Mouse (Mus musculus) thymus, postnatal 4 days (tissue): ENCODE measurements around the gene Sec14l1.
A peak's percentile ranks its signal among the peaks of the same experiment; 100 is the strongest.

Experiments used
- DNase-seq: peaks from one replicate; pipeline ENCODE4 v3.0.0; 2021

The Sec14l1 gene

DNA sequence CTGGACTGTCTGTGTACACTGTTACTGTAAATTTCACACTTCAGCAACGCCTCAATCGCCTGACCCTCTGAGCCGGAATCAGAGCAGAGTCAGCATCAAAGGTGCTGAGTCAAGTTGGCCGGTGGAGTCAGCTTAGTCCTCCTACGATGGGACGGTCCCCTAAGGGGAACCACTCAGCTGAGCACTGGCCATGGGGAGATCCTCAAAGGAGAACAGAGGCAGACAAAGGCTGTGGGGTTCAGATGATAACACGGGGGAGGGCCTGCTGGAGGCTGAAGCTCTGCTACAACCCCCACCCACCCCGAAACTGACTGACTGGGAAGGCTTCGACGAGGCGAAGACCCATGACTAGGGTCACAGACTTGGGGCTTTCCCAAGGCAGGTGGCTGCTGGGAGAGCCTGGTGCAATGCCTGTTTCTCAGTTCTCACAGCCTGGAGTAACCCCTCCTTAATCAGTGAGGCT is 79.5 kb downstream of the Sec14l1 start:
- no peak for DNase-seq

- DNase-seq: no peak
These were observed 80.6 kb downstream of the Sec14l1 start for GRCm38 (mm10) chr11:117195616-117196015.

GRCm38 (mm10) chr11:117196681-117197080 is 81.7 kb downstream of the Sec14l1 start:
- no peak for DNase-seq

DNA sequence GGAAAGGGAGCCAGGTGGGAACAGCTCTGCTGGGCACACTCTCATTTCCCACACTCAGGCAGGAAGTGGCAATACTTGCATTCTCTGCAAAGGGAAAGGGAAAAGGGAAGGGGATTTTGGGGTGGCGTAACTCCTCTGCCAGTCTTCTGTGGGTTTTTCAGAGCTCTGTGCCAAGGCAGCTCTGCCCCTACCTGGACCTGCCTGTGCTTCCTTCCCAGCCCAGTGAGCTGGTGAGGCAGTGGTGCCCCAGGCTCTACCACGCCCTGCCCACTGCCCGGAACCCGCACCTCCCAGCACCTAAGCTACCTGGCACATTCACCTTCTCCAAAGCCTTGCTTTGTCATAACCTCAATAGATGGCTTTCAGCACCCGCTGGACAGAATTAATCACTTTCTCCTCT is 83.2 kb downstream of the Sec14l1 start:
- DNase-seq: no peak

- DNase-seq: peak; percentile 82
These were observed 84.6 kb downstream of the Sec14l1 start, which contains the start of gene Sept9 for GRCm38 (mm10) chr11:117199282-117200175. Sept9 (plus strand) TSS chr11:117199661.

DNA sequence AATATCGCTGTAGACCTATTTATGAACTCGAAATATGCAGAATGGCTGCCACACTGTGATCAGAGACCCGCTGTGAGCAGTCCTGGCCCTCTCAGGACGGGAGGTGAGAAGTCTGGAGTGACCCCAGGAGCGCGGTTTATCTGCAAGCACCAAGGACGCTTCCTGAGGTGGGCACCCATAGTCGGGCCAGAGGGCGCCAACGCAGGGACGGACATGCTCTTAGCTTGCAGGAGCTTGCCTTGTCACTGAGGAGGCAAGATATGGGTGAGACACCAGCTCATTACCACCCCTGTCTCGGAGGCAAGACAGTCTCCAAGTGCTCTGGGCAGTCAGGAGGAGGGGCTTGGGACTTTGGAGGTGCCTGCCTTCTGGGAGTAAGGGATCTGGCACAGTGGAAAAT is 86.9 kb downstream of the Sec14l1 start:
- DNase-seq: no peak

GRCm38 (mm10) chr11:117204606-117205005 is 89.6 kb downstream of the Sec14l1 start:
- no peak for DNase-seq

GRCm38 (mm10) chr11:117205042-117205441 is 90.1 kb downstream of the Sec14l1 start:
- no peak for DNase-seq

- no peak for DNase-seq
These were observed 90.5 kb downstream of the Sec14l1 start for GRCm38 (mm10) chr11:117205447-117205846.

- no peak for DNase-seq
These were observed 92.5 kb downstream of the Sec14l1 start for GRCm38 (mm10) chr11:117207436-117207835.

DNA sequence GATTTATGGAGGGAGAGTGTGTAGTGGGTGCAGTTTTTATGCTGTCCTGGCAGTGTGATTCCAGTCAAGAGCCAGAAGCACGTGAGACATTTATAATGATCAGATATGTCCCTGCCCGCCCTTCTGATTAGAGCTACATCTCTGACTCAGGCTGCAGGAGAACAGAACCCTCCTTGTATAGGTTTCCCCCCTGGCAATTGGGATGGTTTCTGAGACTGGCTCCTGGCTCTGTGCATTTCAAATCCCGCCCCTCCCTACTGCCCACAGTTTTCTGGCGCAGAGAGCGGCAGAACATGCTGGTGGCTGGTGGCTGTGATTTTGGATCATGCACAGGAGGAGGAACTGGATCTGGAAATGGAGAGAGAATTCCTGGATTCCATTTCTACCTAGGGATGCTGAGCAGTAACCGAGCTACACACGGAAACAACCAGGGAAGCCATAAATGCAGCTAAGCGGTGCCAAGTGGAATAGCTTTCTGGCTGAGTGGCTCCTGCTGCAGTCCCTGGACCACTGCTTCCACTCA is 93.2 kb downstream of the Sec14l1 start:
- no peak for DNase-seq
